Mouse (Mus musculus) stomach, embryonic 14.5 days (tissue): ENCODE results near the gene Gm45711. TPM values are rescaled to one million over a fixed set of nuclear protein-coding genes. Genes with fewer than 3 reads are reported as not detected.
"Not testable (repeated sequence)": the region's sequence is repeated elsewhere in the genome, so short reads cannot be mapped to it uniquely, and the experiment has no call there.

Experiments used
- ATAC-seq: fragments of 200-750 bp; cut with Nextera tagmentation; 2 replicates; pipeline ENCODE4 v1.8.0; 2017; ENCODE audit warnings: low read depth, moderate TSS enrichment; ENCODE audit not compliant: insufficient number of reproducible peaks, insufficient read depth, low FRiP score
- H3K27ac ChIP-seq: fragments of 300-500 bp; sonication (generic); 2 replicates; pipeline ENCODE4 v1.5.1; 2014; ENCODE audit warnings: mild to moderate bottlenecking, low read length, moderate library complexity, mixed read lengths
- H3K27me3 ChIP-seq: fragments of 300-500 bp; sonication (generic); 2 replicates; pipeline ENCODE4 v1.6.1; 2014; ENCODE audit warnings: low read length, control low read depth, mixed read lengths; ENCODE audit not compliant: control insufficient read depth, insufficient read depth
- H3K36me3 ChIP-seq: fragments of 300-500 bp; sonication (generic); 2 replicates; pipeline ENCODE4 v1.6.1; 2014; ENCODE audit warnings: mild to moderate bottlenecking, control low read depth, low read length, moderate library complexity, mixed read lengths; ENCODE audit not compliant: control insufficient read depth, insufficient read depth
- H3K4me1 ChIP-seq: fragments of 300-500 bp; sonication (generic); 2 replicates; pipeline ENCODE4 v1.6.1; 2014; ENCODE audit warnings: low read length, control low read depth, mixed read lengths; ENCODE audit not compliant: control insufficient read depth, insufficient read depth
- H3K4me2 ChIP-seq: fragments of 300-500 bp; sonication (generic); replicated peaks from 2 replicates; pipeline ENCODE4 v1.6.1; 2014; ENCODE audit warnings: low read depth, low read length, control low read depth
- H3K4me3 ChIP-seq: fragments of 300-500 bp; sonication (generic); 2 replicates; pipeline ENCODE4 v1.5.1; 2014; ENCODE audit warnings: low read depth, low read length, control low read depth
- H3K9ac ChIP-seq: fragments of 300-500 bp; sonication (generic); replicated peaks from 2 replicates; pipeline ENCODE4 v1.6.1; 2014; ENCODE audit warnings: low read depth, mild to moderate bottlenecking, control low read depth, low read length, moderate library complexity, mixed read lengths
- H3K9me3 ChIP-seq: fragments of 300-500 bp; sonication (generic); 2 replicates; pipeline ENCODE4 v1.6.1; 2016; ENCODE audit warnings: low read depth, low read length, control low read depth; ENCODE audit not compliant: control insufficient read depth
- WGBS: fragments of 180-500 bp; shearing (Covaris S2); extraction: QIAGEN DNeasy Blood & Tissue Kit; methylation state at CpG from one replicate; pipeline ENCODE4 v1.1.7; 2014; 5-methylcytosine and 5-hydroxymethylcytosine counted together
- polyA plus RNA-seq: library from polyadenylated mRNA; unstranded; fragments of >200 nt; fragmentation: Nextera tagmentation; extraction: Ambion mirVana; gene quantifications from 2 replicates; pipeline ENCODE4 v1.2.1, GENCODE M21; 2014

Gm45711 gene
- polyA plus RNA-seq, 1 experiment from 2014 or later, result not detected

GRCm38 (mm10) chr8:104261802-104262201 is 48.1 kb downstream of the Gm45711 start:
- not testable (repeated sequence) for ATAC-seq, H3K9ac ChIP-seq, H3K4me3 ChIP-seq, H3K27me3 ChIP-seq, H3K27ac ChIP-seq, H3K4me2 ChIP-seq, H3K9me3 ChIP-seq, H3K4me1 ChIP-seq
- peaks cover 24% of the 10 kb centered on the region for H3K36me3 ChIP-seq
- WGBS, result 97% methylated on average over 5 of the region's 5 CpGs

GRCm38 (mm10) chr8:104253016-104253415 is 56.9 kb downstream of the Gm45711 start:
- no peak overlapping the region for H3K4me3 ChIP-seq
- 93% methylated on average over 3 of the region's 3 CpGs for WGBS
- no peak for ATAC-seq

GRCm38 (mm10) chr8:104251461-104251860 is 58.4 kb downstream of the Gm45711 start:
- H3K27ac ChIP-seq, result peak overlapping the region; percentile 87; the same call in 1 of the 2 replicates
- H3K4me1 ChIP-seq, result peaks cover 9% of the 10 kb centered on the region
- peak overlapping the region; percentile 45 for H3K9ac ChIP-seq
- H3K27me3 ChIP-seq, result no peaks in the 10 kb centered on the region
- WGBS, result 0% methylated on average over 7 of the region's 7 CpGs
- peak overlapping the region; percentile 63 for H3K4me3 ChIP-seq
- no peaks in the 10 kb centered on the region for H3K9me3 ChIP-seq
- peak; percentile 42; the same call in 1 of the 2 replicates for ATAC-seq
- no peaks in the 10 kb centered on the region for H3K36me3 ChIP-seq
- peak overlapping the region; percentile 76 for H3K4me2 ChIP-seq

More at GRCm38 (mm10) chr8:104253016-104253415, 56.9 kb downstream of the Gm45711 start:
- H3K27me3 ChIP-seq, result no peaks in the 10 kb centered on the region
- peaks cover under 1% of the 10 kb centered on the region; the same call in 1 of the 2 replicates for H3K9me3 ChIP-seq
- no peak overlapping the region for H3K4me2 ChIP-seq
- peaks cover 3% of the 10 kb centered on the region; the same call in 1 of the 2 replicates for H3K36me3 ChIP-seq
- H3K4me1 ChIP-seq, result no peaks in the 10 kb centered on the region; the same call in 1 of the 2 replicates
- H3K27ac ChIP-seq, result no peak overlapping the region
- H3K9ac ChIP-seq, result no peak overlapping the region

DNA sequence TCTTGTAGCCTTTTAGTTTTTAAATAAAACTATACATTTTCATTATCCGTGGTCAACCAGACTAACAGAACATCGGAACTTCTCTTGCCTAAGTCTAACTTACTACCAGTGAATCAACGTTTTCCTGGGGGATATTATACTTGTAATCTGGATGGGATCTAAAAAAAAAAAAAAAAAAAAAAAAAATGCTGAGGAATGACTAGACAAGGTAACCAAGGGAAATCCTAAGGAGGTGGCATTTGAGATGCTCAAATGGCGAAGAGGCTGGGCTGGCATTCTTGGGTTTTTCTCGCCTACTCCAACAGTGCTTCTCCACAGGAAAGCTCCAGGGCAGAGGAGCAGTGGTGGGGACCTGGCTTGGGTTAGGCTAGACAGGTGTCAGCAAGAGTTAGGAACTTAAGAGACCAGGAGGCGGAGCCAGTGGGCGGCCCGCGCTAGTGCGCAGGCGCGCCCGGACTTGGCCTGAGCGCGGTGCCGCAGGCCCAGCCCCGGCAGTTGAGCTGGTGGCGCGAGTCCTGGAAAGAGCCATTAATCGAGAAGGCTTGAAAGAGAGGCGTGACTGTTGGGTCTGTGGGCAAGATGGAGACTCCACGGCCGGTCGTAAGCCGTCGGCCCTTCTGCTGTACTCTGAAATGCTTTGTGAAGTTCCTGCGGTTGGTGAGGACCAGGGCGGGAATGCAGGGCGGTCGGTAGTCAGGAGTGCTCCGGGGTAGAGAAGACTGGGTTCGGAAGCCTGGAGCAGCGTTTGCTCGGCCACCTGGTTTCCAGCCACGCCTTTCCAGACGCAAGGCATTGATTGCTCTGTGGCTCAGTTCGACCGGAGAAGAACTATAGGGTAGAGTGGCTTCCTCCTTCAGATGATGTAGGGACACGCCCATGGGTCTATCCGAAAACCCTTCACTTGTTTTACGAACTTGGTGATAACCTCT is 59.2 kb downstream of the Gm45711 start, which contains the start of gene Cklf:
Gene Cklf (plus strand): TSS at position 423 of the 929 bp plus-strand sequence.
- peak; percentile 88 for ATAC-seq

GRCm38 (mm10) chr8:104249442-104249996 is 60.4 kb downstream of the Gm45711 start:
- no peak overlapping the region for H3K27ac ChIP-seq
- H3K27me3 ChIP-seq, result no peaks in the 10 kb centered on the region
- no peak for ATAC-seq
- no peak overlapping the region for H3K4me3 ChIP-seq
- H3K36me3 ChIP-seq, result no peaks in the 10 kb centered on the region
- no peaks in the 10 kb centered on the region for H3K9me3 ChIP-seq
- H3K9ac ChIP-seq, result no peak overlapping the region
- H3K4me1 ChIP-seq, result peaks cover 9% of the 10 kb centered on the region
- no peak overlapping the region for H3K4me2 ChIP-seq
- WGBS, result 85% methylated on average over 7 of the region's 7 CpGs

More for the DNA sequence above, 59.2 kb downstream of the Gm45711 start, which contains the start of gene Cklf:
- Histone ChIP-seq H3K9me3 (no peaks in the 10 kb centered on the region), H3K27ac (peak within 1 kb of the TSS; percentile 87), H3K4me1 (peaks cover 9% of the 10 kb centered on the region), H3K9ac (peak within 1 kb of the TSS; percentile 45), H3K27me3 (no peaks in the 10 kb centered on the region), H3K4me2 (peak within 1 kb of the TSS; percentile 76), H3K4me3 (peak within 1 kb of the TSS; percentile 63), H3K36me3 (no peaks in the 10 kb centered on the region)
- 4% methylated on average over 41 of the region's 41 CpGs for WGBS

GRCm38 (mm10) chr8:104248276-104248675 is 61.6 kb downstream of the Gm45711 start, which contains the start of gene Tk2:
Tk2 (minus strand) TSS chr8:104248558.
- Histone ChIP-seq H3K27me3 (no peaks in the 10 kb centered on the region), H3K4me2 (peak within 1 kb of the TSS; percentile 76), H3K4me3 (peak within 1 kb of the TSS; percentile 87), H3K27ac (no peak within 1 kb of the TSS), H3K9ac (peak within 1 kb of the TSS; percentile 61), H3K9me3 (no peaks in the 10 kb centered on the region), H3K4me1 (peaks cover 9% of the 10 kb centered on the region), H3K36me3 (no peaks in the 10 kb centered on the region)
- 1% methylated on average over 28 of the region's 28 CpGs for WGBS
- ATAC-seq, result peak; percentile 86

- 5% methylated on average over 11 of the region's 11 CpGs for WGBS
- Histone ChIP-seq H3K36me3 (peaks cover 2% of the 10 kb centered on the region; the same call in 1 of the 2 replicates), H3K27me3 (no peaks in the 10 kb centered on the region), H3K27ac (no peak overlapping the region), H3K9ac (peak overlapping the region; percentile 61), H3K9me3 (no peaks in the 10 kb centered on the region), H3K4me3 (peak overlapping the region; percentile 87), H3K4me1 (peaks cover 9% of the 10 kb centered on the region), H3K4me2 (peak overlapping the region; percentile 76)
- ATAC-seq, result no peak
Observed at GRCm38 (mm10) chr8:104247908-104248275, 62.0 kb downstream of the Gm45711 start.
